Mouse (Mus musculus) kidney, postnatal 4 days (tissue): ENCODE data around the gene Mylk.
A peak's percentile ranks its signal among the peaks of the same experiment; 100 is the strongest.

Experiments
- DNase-seq, 2 experiments: peaks; one replicate each; pipeline ENCODE4 v3.0.0; 2021; ENCODE audit warnings: mixed read lengths in 2 of 2

Mylk gene

GRCm38 (mm10) chr16:35033809-35034577 lies 289.0 kb downstream of the Mylk start:
- DNase-seq, result no peak

GRCm38 (mm10) chr16:35034971-35035370 lies 290.0 kb downstream of the Mylk start:
- DNase-seq, result no peak

GRCm38 (mm10) chr16:35036754-35037153 lies 291.7 kb downstream of the Mylk start:
- DNase-seq, result no peak

GRCm38 (mm10) chr16:35038343-35039057 lies 293.5 kb downstream of the Mylk start:
- no peak for DNase-seq

GRCm38 (mm10) chr16:35040154-35040553 lies 295.1 kb downstream of the Mylk start:
- no peak for DNase-seq

GRCm38 (mm10) chr16:35041001-35041400 lies 296.0 kb downstream of the Mylk start:
- no peak for DNase-seq

GRCm38 (mm10) chr16:35046081-35046775 lies 301.2 kb downstream of the Mylk start:
- DNase-seq, result no peak

GRCm38 (mm10) chr16:35047272-35047969 lies 302.4 kb downstream of the Mylk start:
- no peak for DNase-seq

GRCm38 (mm10) chr16:35051066-35051465 lies 306.1 kb downstream of the Mylk start:
- DNase-seq, result peak in 1 of 2 experiments; percentile 29
